Comparison of ENCODE assay signal across 28 mouse cellular contexts in the genomic region with DNA sequence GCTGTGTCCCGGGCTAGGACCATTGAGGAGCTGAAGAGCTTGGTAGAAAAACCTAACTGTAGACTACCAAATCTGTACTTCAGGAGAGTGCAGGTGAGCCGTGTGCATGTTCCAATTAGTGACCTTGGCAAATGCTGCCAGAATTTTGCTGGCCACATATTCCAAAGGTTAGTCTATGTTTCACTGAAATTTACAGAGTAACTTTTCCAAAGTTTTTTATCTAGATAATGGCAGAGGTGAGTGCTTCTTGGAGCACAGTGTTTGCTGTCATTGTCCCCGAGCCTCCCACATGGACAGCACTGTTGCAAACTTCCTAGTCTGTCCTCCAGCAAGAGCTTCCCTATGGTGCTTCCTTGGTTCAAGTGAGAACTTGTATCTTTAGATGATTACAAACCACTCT.
"Had no signal": no experiment of that assay in that cellular context is flagged by ENCODE, and none has a peak within 500 bp of the region (broad histone marks: within the 10 kb centered on the region; RNA-seq: fewer than 3 reads in every experiment).

No protein-coding gene starts in this region.

- DNase-seq: cerebellum, adult 8-10 months; cerebellum, adult 9-10 months; cerebellum, adult 9-11 months; cerebellum, postnatal 10 days; cerebellum, postnatal 14 days; cerebellum, postnatal 25 days; cerebellum, postnatal 36 days; embryo, embryonic 11 days; forebrain, postnatal 0 days; gastrocnemius, adult 2 months; gastrocnemius, postnatal 10 days; gastrocnemius, postnatal 14 days; gastrocnemius, postnatal 25 days; gastrocnemius, postnatal 36 days; heart, adult 11 months; heart, adult 18-20 months; heart, adult 2 months had no signal

- H3K4me2 ChIP-seq: embryonic facial prominence, embryonic 12.5 days; embryonic facial prominence, embryonic 13.5 days; embryonic facial prominence, embryonic 15.5 days; forebrain, embryonic 12.5 days; forebrain, embryonic 13.5 days; forebrain, embryonic 15.5 days had no signal

- H3K9me3 ChIP-seq: embryonic facial prominence, embryonic 10.5 days; embryonic facial prominence, embryonic 12.5 days; embryonic facial prominence, embryonic 13.5 days; embryonic facial prominence, embryonic 15.5 days; forebrain, embryonic 10.5 days; forebrain, embryonic 12.5 days; forebrain, embryonic 13.5 days; forebrain, embryonic 15.5 days had no signal

- H3K27ac ChIP-seq: embryonic facial prominence, embryonic 10.5 days; embryonic facial prominence, embryonic 12.5 days; embryonic facial prominence, embryonic 13.5 days; embryonic facial prominence, embryonic 15.5 days; forebrain, embryonic 10.5 days; forebrain, embryonic 12.5 days; forebrain, embryonic 13.5 days; forebrain, embryonic 15.5 days; gastrocnemius, adult 2 months; heart, adult 2 months had no signal

- H3K36me3 ChIP-seq: embryonic facial prominence, embryonic 10.5 days; embryonic facial prominence, embryonic 12.5 days; embryonic facial prominence, embryonic 13.5 days; embryonic facial prominence, embryonic 15.5 days; forebrain, embryonic 10.5 days; forebrain, embryonic 12.5 days; forebrain, embryonic 15.5 days had no signal

- H3K27me3 ChIP-seq: embryonic facial prominence, embryonic 12.5 days; embryonic facial prominence, embryonic 15.5 days; forebrain, embryonic 12.5 days; forebrain, embryonic 13.5 days; forebrain, embryonic 15.5 days had no signal

- H3K4me1 ChIP-seq: embryonic facial prominence, embryonic 10.5 days; embryonic facial prominence, embryonic 12.5 days; embryonic facial prominence, embryonic 13.5 days; embryonic facial prominence, embryonic 15.5 days; forebrain, embryonic 10.5 days; forebrain, embryonic 12.5 days; forebrain, embryonic 13.5 days; forebrain, embryonic 15.5 days had no signal

- H3K9ac ChIP-seq: embryonic facial prominence, embryonic 12.5 days; embryonic facial prominence, embryonic 13.5 days; embryonic facial prominence, embryonic 15.5 days; forebrain, embryonic 12.5 days; forebrain, embryonic 13.5 days; forebrain, embryonic 15.5 days; forebrain, postnatal 0 days had no signal

- ATAC-seq: forebrain, embryonic 13.5 days; forebrain, embryonic 14.5 days; forebrain, embryonic 15.5 days; forebrain, embryonic 16.5 days; forebrain, postnatal 0 days had no signal

- H3K4me3 ChIP-seq: embryonic facial prominence, embryonic 10.5 days; embryonic facial prominence, embryonic 12.5 days; embryonic facial prominence, embryonic 13.5 days; embryonic facial prominence, embryonic 15.5 days; erythroblast, embryonic 14.5 days; forebrain, embryonic 10.5 days; forebrain, embryonic 12.5 days; forebrain, embryonic 13.5 days; forebrain, embryonic 15.5 days; gastrocnemius, adult 2 months; heart, adult 2 months had no signal
